Mouse (Mus musculus) erythroblast, embryonic 14.5 days (primary cell): ENCODE measurements around the gene Atp1a3.

Experiments
- GATA1 ChIP-seq: IDR thresholded peaks from 2 replicates; pipeline ENCODE4 v1.6.1; 2012; ENCODE audit warnings: low read length, inconsistent platforms, mixed read lengths
- TAL1 ChIP-seq: IDR thresholded peaks from 3 replicates; pipeline ENCODE4 v1.6.1; 2012; ENCODE audit warnings: low read length, inconsistent platforms, mixed read lengths

GRCm38 (mm10) chr7:25003291-25003690 lies 2.5 kb downstream of the Atp1a3 start:
- TF ChIP-seq TAL1, result no peak
- TF ChIP-seq GATA1, result no peak
